Mouse (Mus musculus) olfactory bulb, adult 2 months (tissue): ENCODE data around the gene Brd1.
A peak's percentile ranks its signal among the peaks of the same experiment; 100 is the strongest.

Experiments used
- CTCF ChIP-seq: fragments of 200-500 bp; IDR thresholded peaks from 2 replicates; pipeline ENCODE4 v1.5.1; 2012; ENCODE audit warnings: low read depth, mild to moderate bottlenecking, low read length, moderate library complexity; ENCODE audit not compliant: insufficient read depth
- POLR2A ChIP-seq: fragments of 200-500 bp; IDR thresholded peaks from 2 replicates; pipeline ENCODE4 v1.6.1; 2012; ENCODE audit warnings: mild to moderate bottlenecking, low read depth, low read length, moderate library complexity; ENCODE audit not compliant: insufficient read depth

- TF ChIP-seq POLR2A (no peak), CTCF (peak; percentile 71; the same call in 1 of the 2 replicates)
Measured at GRCm38 (mm10) chr15:88662111-88662850, 71.8 kb downstream of the Brd1 start.
